Mouse (Mus musculus) activated CD4-positive, CD25-positive, alpha-beta regulatory T cell, adult 4 months (primary cell): Measurements from ENCODE around the gene 4930535I16Rik. TPM values are rescaled to one million over a fixed set of nuclear protein-coding genes. Genes with fewer than 3 reads are reported as not detected.

Experiments
- ATAC-seq: one replicate; pipeline ENCODE4 v1.8.0; 2017
- polyA plus RNA-seq, 2 experiments: library from polyadenylated mRNA; unstranded; fragments of 100-300 nt; shearing (Covaris generic); gene quantifications; one replicate each; pipeline ENCODE4 v1.2.1; 2017

The 4930535I16Rik gene
- polyA plus RNA-seq, 2 experiments from 2014 or later: not detected

DNA sequence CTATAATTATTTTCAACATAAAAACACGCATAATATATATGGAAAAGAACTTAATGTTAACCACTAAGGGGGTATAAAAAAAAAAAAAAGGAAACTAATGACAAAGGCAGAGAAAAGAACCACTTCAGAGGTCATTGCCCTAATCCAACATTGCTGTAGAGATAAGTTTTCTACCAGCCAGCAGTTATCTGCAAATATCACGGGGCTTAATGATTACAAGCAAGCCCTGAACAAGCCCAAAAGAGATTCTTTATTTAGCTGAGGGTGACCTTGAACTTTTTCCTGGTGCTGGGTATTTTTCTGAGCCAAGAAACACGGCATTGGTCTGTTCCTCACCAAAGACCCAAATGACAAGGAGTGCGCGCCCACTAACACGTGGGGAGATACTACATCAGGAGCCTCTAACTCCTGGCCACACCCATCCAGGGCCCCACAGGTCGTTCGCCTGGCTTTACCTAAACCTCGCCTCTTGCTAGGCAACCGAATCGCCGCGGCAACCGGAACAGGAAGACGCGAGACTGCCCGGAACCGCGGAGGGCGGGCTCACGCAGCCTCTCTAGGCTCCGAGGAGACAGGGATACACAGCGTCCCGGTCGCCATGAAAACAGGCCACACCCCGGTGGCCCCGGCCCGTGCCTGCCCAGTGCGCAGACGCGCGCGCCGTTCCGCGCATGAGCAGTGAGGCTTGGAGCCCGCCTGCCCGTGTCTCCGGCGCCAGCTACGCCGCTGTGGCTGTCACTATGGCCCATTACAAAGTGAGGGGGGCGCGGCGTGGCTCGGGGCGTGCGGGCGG, 13.3 kb downstream of the 4930535I16Rik start, which contains the start of gene Mycbp:
Mycbp (plus strand) TSS at position 500 of the 793 bp plus-strand sequence.
- peak; percentile 99 for ATAC-seq

DNA sequence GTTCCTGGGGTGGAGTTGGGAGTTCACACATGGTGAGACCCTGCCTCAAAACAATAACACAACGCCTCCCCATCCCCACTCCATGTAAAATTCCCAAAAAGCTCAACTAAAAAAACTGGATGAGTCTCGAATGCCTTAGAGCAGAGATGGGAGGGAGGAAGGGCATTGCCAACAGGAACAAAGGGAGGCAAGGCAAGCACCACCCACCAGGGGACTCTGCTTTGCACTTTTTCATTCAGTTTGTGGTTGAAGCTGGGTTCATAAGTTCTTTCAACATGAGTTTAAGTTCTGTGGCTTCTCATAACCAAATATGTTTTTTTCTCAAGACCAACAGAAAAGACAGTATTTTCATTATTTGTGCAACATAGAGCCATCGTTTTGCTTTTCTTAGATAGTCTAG, 14.4 kb downstream of the 4930535I16Rik start:
- no peak for ATAC-seq

DNA sequence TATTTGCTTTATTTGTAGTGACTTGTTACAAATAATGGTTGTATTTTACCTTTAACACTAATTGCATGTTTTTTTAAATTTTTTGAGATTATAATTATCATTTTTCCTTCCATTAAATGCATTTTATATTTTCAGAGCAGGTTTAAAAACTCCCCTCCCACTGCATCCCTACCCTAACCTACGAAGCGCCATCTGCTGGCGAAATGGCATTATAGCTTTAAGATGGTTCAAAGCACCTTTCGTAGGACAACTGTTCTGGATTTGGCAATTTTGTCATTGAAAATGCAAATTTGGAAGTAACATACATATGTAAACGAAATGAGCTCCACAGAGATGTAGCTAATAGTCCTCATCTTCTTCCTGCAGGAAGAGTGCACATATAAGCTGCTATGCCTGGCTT, 19.1 kb downstream of the 4930535I16Rik start:
- peak; percentile 61 for ATAC-seq

DNA sequence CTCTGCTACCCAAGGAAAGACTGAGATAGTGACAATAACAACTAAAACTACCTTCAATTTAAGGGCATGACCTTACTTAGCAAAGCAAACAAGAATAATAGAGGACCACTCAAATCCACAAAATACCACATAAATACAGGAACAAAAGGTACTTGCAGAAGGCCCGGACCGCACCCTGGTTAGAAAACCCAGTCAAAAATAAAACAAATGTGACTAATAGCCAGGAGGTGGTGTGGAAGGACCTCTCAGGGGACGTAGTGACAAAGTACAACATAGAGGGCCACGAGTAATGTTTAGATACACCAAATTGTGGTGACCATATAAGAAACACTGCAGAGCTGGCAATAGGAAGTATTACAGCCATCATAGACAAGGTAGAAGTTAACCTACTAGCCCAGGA, 23.5 kb downstream of the 4930535I16Rik start:
- no peak for ATAC-seq

DNA sequence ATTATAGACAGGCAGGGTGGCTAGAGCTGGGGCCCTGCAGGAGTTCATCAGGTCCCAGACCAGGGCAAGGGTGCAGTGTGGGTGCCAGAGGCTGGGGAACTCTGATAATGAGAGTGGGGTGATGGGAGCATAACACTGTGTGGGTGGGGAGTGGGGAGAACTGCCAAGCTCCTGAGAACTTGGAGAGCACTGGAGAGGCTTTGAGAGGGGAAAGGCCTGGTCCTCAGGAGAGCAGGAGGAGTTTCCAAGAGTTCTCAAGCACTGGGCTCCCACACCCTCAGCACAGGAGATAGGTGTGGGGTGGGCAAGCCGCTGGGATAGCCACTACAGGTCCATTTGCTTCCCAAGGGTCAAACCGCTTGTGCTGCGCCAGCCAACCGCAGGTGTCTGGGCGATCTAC, 24.1 kb downstream of the 4930535I16Rik start:
- no peak for ATAC-seq

Other genes with a start within 250 kb of the 4930535I16Rik start
- 100 to 1,000 TPM; 141 to 142 TPM for gene Macf1, start 233.7 kb downstream of the 4930535I16Rik start, polyA plus RNA-seq
- 100 to 1,000 TPM; 148 to 159 TPM for gene Ndufs5, start 199.8 kb downstream of the 4930535I16Rik start, polyA plus RNA-seq
- 10 to 100 TPM; 12.0 to 14.3 TPM for gene Akirin1, start 167.7 kb downstream of the 4930535I16Rik start, polyA plus RNA-seq
- under 1 TPM in 1 of 2 experiments, not detected in 1; 0.83 TPM for gene Rhbdl2, start 130.1 kb downstream of the 4930535I16Rik start, polyA plus RNA-seq
- not detected for gene 4933427I04Rik, start 58.3 kb downstream of the 4930535I16Rik start, polyA plus RNA-seq
- gene Mycbp, start 13.2 kb downstream of the 4930535I16Rik start, polyA plus RNA-seq: 10 to 100 TPM; 11.1 to 26.4 TPM
- gene Rragc, start 576 bp downstream of the 4930535I16Rik start, polyA plus RNA-seq: 1 to 10 TPM; 6.3 to 8.5 TPM